Mouse (Mus musculus) thymus, postnatal 4 days (tissue): ENCODE data around the gene Spam1.

Experiments used
- DNase-seq: peaks from one replicate; pipeline ENCODE4 v3.0.0; 2021

The Spam1 gene

GRCm38 (mm10) chr6:24790888-24791287 is at the start of gene Spam1:
TSS of gene Spam1 (plus strand) at chr6:24791188.
- DNase-seq = no peak

DNA sequence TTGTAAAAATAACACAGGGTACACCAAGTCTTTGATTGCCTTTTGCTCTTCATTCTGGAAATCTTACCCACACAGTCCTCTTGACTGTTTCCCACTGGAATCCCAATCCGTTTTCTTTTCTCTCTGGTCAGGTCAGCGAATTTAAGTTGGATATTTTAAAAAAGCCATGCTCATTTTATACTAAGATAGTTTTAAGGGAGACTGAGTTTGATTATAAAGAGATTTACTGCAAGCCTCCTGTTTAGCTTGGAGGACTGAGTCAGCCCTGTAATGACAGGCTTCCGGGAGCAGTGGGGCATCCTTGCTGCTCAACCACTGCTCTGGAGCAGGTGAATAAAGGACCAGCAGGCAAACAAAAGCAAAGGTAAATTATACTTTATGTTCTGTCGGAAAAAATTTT is 43.0 kb upstream of the Spam1 start, which contains the start of gene Hyal4:
Hyal4 (plus strand) TSS at position 301 of the 400 bp plus-strand sequence.
- no peak for DNase-seq

GRCm38 (mm10) chr6:24759281-24759680 is 31.7 kb upstream of the Spam1 start:
- no peak for DNase-seq

GRCm38 (mm10) chr6:24766261-24766660 is 24.7 kb upstream of the Spam1 start:
- DNase-seq = no peak

GRCm38 (mm10) chr6:24779182-24779581 is 11.8 kb upstream of the Spam1 start:
- DNase-seq = no peak

GRCm38 (mm10) chr6:24822070-24822469 is 31.1 kb downstream of the Spam1 start:
- no peak for DNase-seq
